Mouse (Mus musculus) kidney, embryonic 14.5 days (tissue): Measurements from ENCODE around the gene Gm11562. TPM values are rescaled to one million over a fixed set of nuclear protein-coding genes. Genes with fewer than 3 reads are reported as not detected.
"Not testable (repeated sequence)": the region's sequence is repeated elsewhere in the genome, so short reads cannot be mapped to it uniquely, and the experiment has no call there.

Experiments
- ATAC-seq: fragments of 200-750 bp; cut with Nextera tagmentation; 2 replicates; pipeline ENCODE4 v1.8.0; 2017; ENCODE audit warnings: moderate number of reproducible peaks, mild to moderate bottlenecking, moderate TSS enrichment, moderate library complexity; ENCODE audit not compliant: low FRiP score, low TSS enrichment
- H3K27ac ChIP-seq: fragments of 300-500 bp; sonication (generic); 2 replicates; pipeline ENCODE4 v1.5.1; 2014; ENCODE audit warnings: low read depth, mild to moderate bottlenecking, low read length, moderate library complexity, mixed read lengths
- H3K27me3 ChIP-seq: fragments of 300-500 bp; sonication (generic); 2 replicates; pipeline ENCODE4 v1.6.1; 2014; ENCODE audit warnings: mild to moderate bottlenecking, low read length; ENCODE audit not compliant: control insufficient read depth, insufficient read depth
- H3K36me3 ChIP-seq: fragments of 300-500 bp; sonication (generic); 2 replicates; pipeline ENCODE4 v1.6.1; 2014; ENCODE audit warnings: low read length, mixed read lengths; ENCODE audit not compliant: control insufficient read depth, insufficient read depth
- H3K4me1 ChIP-seq: fragments of 300-500 bp; sonication (generic); 2 replicates; pipeline ENCODE4 v1.6.1; 2014; ENCODE audit warnings: low read length, mixed read lengths; ENCODE audit not compliant: control insufficient read depth, insufficient read depth
- H3K4me2 ChIP-seq: fragments of 300-500 bp; sonication (generic); replicated peaks from 2 replicates; pipeline ENCODE4 v1.6.1; 2014; ENCODE audit warnings: low read depth, mild to moderate bottlenecking, low read length
- H3K4me3 ChIP-seq: fragments of 300-500 bp; sonication (generic); 2 replicates; pipeline ENCODE4 v1.5.1; 2014; ENCODE audit warnings: mild to moderate bottlenecking, low read length
- H3K9ac ChIP-seq: fragments of 300-500 bp; sonication (generic); 2 replicates; pipeline ENCODE4 v1.6.1; 2014; ENCODE audit warnings: low read depth, mild to moderate bottlenecking, low read length, moderate library complexity
- H3K9me3 ChIP-seq: fragments of 300-500 bp; sonication (generic); 2 replicates; pipeline ENCODE4 v1.6.1; 2016; ENCODE audit warnings: low read length; ENCODE audit not compliant: control insufficient read depth
- WGBS: fragments of 180-500 bp; shearing (Covaris S2); extraction: QIAGEN DNeasy Blood & Tissue Kit; methylation state at CpG from one replicate; pipeline ENCODE4 v1.1.7; 2014; 5-methylcytosine and 5-hydroxymethylcytosine counted together
- polyA plus RNA-seq: library from polyadenylated mRNA; unstranded; fragments of >200 nt; fragmentation: Nextera tagmentation; extraction: Ambion mirVana; gene quantifications from 2 replicates; pipeline ENCODE4 v1.2.1, GENCODE M21; 2014

Gene Gm11562
- polyA plus RNA-seq, 1 experiment from 2014 or later, result not detected

GRCm38 (mm10) chr11:99643635-99644139, 23.5 kb upstream of the Gm11562 start, which contains the start of gene Krtap4-7:
Gene Krtap4-7, minus strand, starts transcription at chr11:99644089.
- H3K27ac ChIP-seq, ATAC-seq, H3K27me3 ChIP-seq, H3K36me3 ChIP-seq, H3K4me1 ChIP-seq, H3K4me3 ChIP-seq, H3K9me3 ChIP-seq, H3K4me2 ChIP-seq, H3K9ac ChIP-seq: not testable (repeated sequence)
- 84% methylated on average over 9 of the region's 9 CpGs for WGBS

- Histone ChIP-seq H3K4me3 (no peak overlapping the region), H3K36me3 (no peaks in the 10 kb centered on the region), H3K27me3 (no peaks in the 10 kb centered on the region), H3K9ac (no peak overlapping the region), H3K4me1 (no peaks in the 10 kb centered on the region), H3K27ac (no peak overlapping the region), H3K9me3 (no peaks in the 10 kb centered on the region), H3K4me2 (no peak overlapping the region)
- ATAC-seq, result no peak
- 45% methylated on average over 1 of the region's 1 CpGs for WGBS
Observed at GRCm38 (mm10) chr11:99640926-99641325, 20.7 kb upstream of the Gm11562 start.

DNA sequence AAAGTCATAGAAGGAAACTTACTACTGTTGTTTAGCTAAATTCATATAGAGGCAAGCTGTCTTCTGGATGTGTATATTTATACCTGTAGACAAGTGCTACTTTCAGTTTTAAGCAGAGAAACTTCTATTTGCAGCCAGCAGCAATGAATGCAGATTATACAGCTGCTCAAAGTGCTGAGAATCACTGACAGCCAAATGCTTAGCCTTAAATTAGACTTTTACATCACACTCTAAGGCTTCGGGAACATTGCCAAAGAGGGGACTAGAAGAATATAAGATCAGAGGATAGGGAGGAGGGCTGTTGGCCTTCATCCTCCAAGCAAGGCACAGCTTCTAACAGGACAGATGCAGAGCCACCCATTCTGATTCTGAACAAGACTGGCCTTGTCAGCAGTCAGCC, 16.9 kb upstream of the Gm11562 start:
- no peaks in the 10 kb centered on the region for H3K27me3 ChIP-seq
- no peak overlapping the region for H3K9ac ChIP-seq
- no peak for ATAC-seq
- no peaks in the 10 kb centered on the region for H3K4me1 ChIP-seq
- H3K4me2 ChIP-seq, result no peak overlapping the region
- H3K4me3 ChIP-seq, result no peak overlapping the region
- no peaks in the 10 kb centered on the region for H3K9me3 ChIP-seq
- no peak overlapping the region for H3K27ac ChIP-seq
- 78% methylated on average over 1 of the region's 1 CpGs for WGBS
- no peaks in the 10 kb centered on the region for H3K36me3 ChIP-seq

DNA sequence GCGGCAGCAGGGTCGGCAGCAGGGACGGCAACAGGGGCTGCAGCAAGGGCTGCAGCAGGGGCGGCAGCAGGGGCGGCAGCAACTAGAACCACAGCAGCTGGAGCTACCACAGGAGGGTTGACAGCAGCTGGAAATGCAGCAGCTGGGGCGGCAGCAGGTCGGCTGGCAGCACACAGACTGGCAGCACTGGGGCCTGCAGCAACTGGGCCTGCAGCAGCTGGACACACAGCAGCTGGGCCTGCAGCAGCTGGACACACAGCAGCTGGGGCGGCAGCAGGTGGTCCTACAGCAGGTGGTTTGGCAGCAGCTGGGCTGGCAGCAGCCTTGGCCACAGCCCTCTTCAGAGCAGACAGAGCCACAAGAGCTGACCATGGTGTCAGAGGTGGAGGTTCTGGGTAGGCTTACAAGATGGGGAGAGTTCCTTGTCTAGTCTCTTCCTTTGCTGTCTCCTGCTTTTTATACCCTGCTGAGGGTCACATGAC, 14.5 kb upstream of the Gm11562 start, which contains the start of gene Krtap4-2:
Krtap4-2 (minus strand) TSS at position 432 of the 482 bp plus-strand sequence.
- H3K4me1 ChIP-seq, result no peaks in the 10 kb centered on the region
- ATAC-seq, result no peak
- no peak within 1 kb of the TSS for H3K9ac ChIP-seq
- H3K36me3 ChIP-seq, result no peaks in the 10 kb centered on the region
- no peak within 1 kb of the TSS for H3K27ac ChIP-seq
- WGBS, result 25% methylated on average over 8 of the region's 8 CpGs
- H3K4me3 ChIP-seq, result no peak within 1 kb of the TSS
- H3K27me3 ChIP-seq, result no peaks in the 10 kb centered on the region
- no peaks in the 10 kb centered on the region for H3K9me3 ChIP-seq
- H3K4me2 ChIP-seq, result no peak within 1 kb of the TSS

GRCm38 (mm10) chr11:99633293-99633692, 13.1 kb upstream of the Gm11562 start:
- 61% methylated on average over 2 of the region's 2 CpGs for WGBS
- Histone ChIP-seq H3K27ac (no peak overlapping the region), H3K4me1 (no peaks in the 10 kb centered on the region), H3K36me3 (no peaks in the 10 kb centered on the region), H3K27me3 (no peaks in the 10 kb centered on the region), H3K4me2 (no peak overlapping the region), H3K9ac (no peak overlapping the region), H3K9me3 (no peaks in the 10 kb centered on the region), H3K4me3 (no peak overlapping the region)
- ATAC-seq, result no peak

- Histone ChIP-seq H3K4me3 (no peak overlapping the region), H3K36me3 (no peaks in the 10 kb centered on the region), H3K9ac (no peak overlapping the region), H3K27ac (no peak overlapping the region), H3K9me3 (no peaks in the 10 kb centered on the region), H3K4me2 (no peak overlapping the region), H3K4me1 (no peaks in the 10 kb centered on the region), H3K27me3 (no peaks in the 10 kb centered on the region)
- 71% methylated on average over 3 of the region's 3 CpGs for WGBS
- no peak for ATAC-seq
Observed at GRCm38 (mm10) chr11:99630890-99631289, 10.7 kb upstream of the Gm11562 start.

DNA sequence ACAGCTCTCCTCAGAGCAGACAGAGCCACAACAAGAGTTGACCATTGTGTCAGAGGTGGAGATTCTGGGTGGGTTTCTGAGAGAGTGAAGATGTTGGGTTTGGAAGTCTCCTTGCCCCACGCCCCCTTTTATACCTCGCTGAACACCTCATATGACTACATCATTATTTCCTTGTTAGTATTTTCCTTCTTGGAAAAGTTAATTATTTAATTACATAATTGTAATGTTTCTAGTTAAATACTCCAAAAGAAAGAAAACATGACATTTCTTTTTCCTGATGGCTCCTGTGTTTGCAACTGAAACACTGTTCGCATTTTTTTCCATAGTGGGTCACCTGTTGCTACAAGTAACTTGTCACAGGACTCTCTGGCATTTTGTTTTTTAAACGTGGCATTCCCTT, 7.9 kb upstream of the Gm11562 start, which contains the start of gene Krtap4-1:
Krtap4-1 (minus strand) TSS at position 101 of the 400 bp plus-strand sequence.
- H3K9ac ChIP-seq, result no peak within 1 kb of the TSS
- no peaks in the 10 kb centered on the region for H3K4me1 ChIP-seq
- H3K36me3 ChIP-seq, result no peaks in the 10 kb centered on the region
- no peak for ATAC-seq
- no peaks in the 10 kb centered on the region for H3K9me3 ChIP-seq
- no peaks in the 10 kb centered on the region for H3K27me3 ChIP-seq
- WGBS, result 87% methylated on average over 4 of the region's 4 CpGs
- no peak within 1 kb of the TSS for H3K4me3 ChIP-seq
- no peak within 1 kb of the TSS for H3K27ac ChIP-seq
- no peak within 1 kb of the TSS for H3K4me2 ChIP-seq

- Histone ChIP-seq H3K27ac (no peak within 1 kb of the TSS), H3K27me3 (no peaks in the 10 kb centered on the region), H3K9ac (no peak within 1 kb of the TSS), H3K36me3 (no peaks in the 10 kb centered on the region), H3K9me3 (no peaks in the 10 kb centered on the region), H3K4me2 (no peak within 1 kb of the TSS), H3K4me1 (no peaks in the 10 kb centered on the region), H3K4me3 (no peak within 1 kb of the TSS)
- WGBS, result 70% methylated on average over 3 of the region's 3 CpGs
- ATAC-seq, result no peak
Observed at GRCm38 (mm10) chr11:99614796-99615363, 5.4 kb downstream of the Gm11562 start, which contains the start of gene Krtap2-4. Gene Krtap2-4, minus strand, starts transcription at chr11:99614846.

- not testable (repeated sequence) for H3K36me3 ChIP-seq, H3K4me1 ChIP-seq, H3K27me3 ChIP-seq, H3K4me3 ChIP-seq, H3K9ac ChIP-seq, H3K27ac ChIP-seq, H3K4me2 ChIP-seq, H3K9me3 ChIP-seq, ATAC-seq
- 71% methylated on average over 1 of the region's 2 CpGs for WGBS
Observed at GRCm38 (mm10) chr11:99610089-99610488, 10.1 kb downstream of the Gm11562 start, which contains the start of gene Gm11937. Gene Gm11937, minus strand, starts transcription at chr11:99610189.
